Mouse (Mus musculus): ENCODE results near the gene Drc7. TPM values are rescaled to one million over a fixed set of nuclear protein-coding genes. Genes with fewer than 3 reads are reported as not detected.

Gene Drc7
- 0.35 and 0.39 TPM in 2 replicates for polyA plus RNA-seq (2015; fragmentation: Nextera tagmentation; extraction: Ambion mirVana)

DNA sequence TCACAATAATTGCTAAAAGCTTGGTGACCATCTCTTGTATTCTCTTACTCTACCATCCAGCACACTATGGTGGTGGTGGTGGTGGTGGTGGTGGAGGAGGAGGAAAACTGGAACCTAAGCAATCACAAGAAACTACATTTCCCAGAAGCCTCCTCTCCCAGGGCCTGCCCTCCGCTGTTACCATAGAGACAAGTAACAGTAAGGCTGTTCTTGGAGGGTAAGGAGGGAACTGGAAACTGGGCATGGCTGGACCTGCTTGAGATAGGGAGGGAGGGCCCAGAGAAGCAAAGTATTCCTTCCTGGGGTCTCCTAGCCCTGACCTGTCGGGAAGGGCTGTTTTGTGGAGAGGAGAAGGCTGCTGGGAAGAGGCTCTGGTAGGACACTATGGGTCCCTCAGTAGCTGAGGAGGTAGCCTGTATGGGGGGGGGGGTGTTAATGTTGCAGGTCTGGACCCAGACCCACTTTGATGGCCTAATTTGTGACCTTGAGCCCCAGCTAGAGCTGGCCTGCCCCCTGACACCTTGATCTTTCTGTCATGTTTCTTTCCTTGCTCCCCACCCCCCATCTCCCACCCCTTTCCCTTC, at the start of gene Drc7:
TSS of gene Drc7 (plus strand) at position 177 of the 584 bp plus-strand sequence.
- no peak within 1 kb of the TSS for H3K4me2 ChIP-seq
- ATAC-seq (ENCODE audit: insufficient read depth) = peak; percentile 29; the same call in 1 of the 2 replicates
- no peaks in the 10 kb centered on the region for H3K9me3 ChIP-seq (replicated peaks)
- peaks cover 46% of the 10 kb centered on the region for H3K4me1 ChIP-seq (replicated peaks)
- no peaks in the 10 kb centered on the region for H3K36me3 ChIP-seq (replicated peaks)
- no peaks in the 10 kb centered on the region for H3K27me3 ChIP-seq
- 23% methylated on average over 2 of the region's 2 CpGs for WGBS (ENCODE audit: insufficient replicate concordance)
- no peak within 1 kb of the TSS for H3K9ac ChIP-seq
- H3K4me3 ChIP-seq (replicated peaks) = no peak within 1 kb of the TSS
- H3K27ac ChIP-seq (replicated peaks) = no peak within 1 kb of the TSS

DNA sequence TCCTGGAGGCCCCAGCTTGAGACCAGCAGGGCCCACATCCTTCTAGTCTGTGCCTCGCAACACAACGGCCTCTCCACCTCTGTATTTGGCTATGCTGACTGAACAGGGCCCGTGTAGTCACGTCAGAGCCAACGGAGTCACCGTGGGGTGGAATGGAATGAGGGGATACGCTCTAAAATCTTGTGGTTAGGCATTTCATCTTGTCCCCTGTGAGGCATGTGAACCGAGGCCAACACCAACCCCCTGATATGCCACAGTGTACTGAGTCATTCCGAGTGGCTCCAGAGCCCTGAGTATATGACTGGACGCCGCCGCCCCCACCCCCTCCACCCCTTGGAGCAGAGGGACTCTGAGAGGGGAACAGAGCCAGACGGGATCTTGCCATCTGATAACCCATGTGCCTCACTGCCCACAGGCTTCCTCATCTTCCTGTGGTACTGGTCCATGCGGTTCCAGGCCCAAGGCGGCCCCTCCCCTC, 42.4 kb upstream of the Drc7 start:
- Histone ChIP-seq H3K9ac (no peak overlapping the region), H3K4me2 (no peak overlapping the region), H3K27me3 (no peaks in the 10 kb centered on the region), H3K36me3 (replicated peaks) (peaks cover 80% of the 10 kb centered on the region), H3K4me3 (replicated peaks) (no peak overlapping the region), H3K9me3 (replicated peaks) (no peaks in the 10 kb centered on the region), H3K27ac (replicated peaks) (no peak overlapping the region), H3K4me1 (replicated peaks) (peaks cover 14% of the 10 kb centered on the region)
- WGBS (ENCODE audit: insufficient replicate concordance) = 49% methylated on average over 15 of the region's 15 CpGs
- peak; percentile 11; the same call in 1 of the 2 replicates for ATAC-seq (ENCODE audit: insufficient read depth)

DNA sequence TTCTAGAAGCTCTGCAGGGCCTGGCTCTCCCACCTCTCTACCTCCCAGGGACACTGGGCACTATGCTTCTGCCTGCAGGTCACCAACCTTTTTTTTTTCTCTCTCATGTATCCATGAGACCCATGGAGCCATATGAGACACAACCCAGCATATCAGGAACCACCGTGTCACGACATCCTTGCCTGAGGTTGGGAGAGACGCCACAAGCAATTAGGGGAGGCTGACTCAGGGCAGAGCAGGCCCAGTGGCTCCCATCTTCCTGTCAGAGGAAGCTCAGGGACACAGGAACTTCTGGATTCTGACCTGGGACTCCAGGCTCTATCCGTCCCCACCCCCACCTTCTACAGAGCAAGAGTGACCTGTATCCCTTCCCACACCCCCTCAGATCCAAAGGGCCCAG, 39.0 kb upstream of the Drc7 start:
- Histone ChIP-seq H3K4me1 (replicated peaks) (peaks cover 21% of the 10 kb centered on the region), H3K4me2 (no peak overlapping the region), H3K27ac (replicated peaks) (no peak overlapping the region), H3K4me3 (replicated peaks) (no peak overlapping the region), H3K9ac (no peak overlapping the region), H3K27me3 (peaks cover 4% of the 10 kb centered on the region; the same call in 1 of the 2 replicates), H3K9me3 (replicated peaks) (no peaks in the 10 kb centered on the region), H3K36me3 (replicated peaks) (peaks cover 46% of the 10 kb centered on the region)
- WGBS (ENCODE audit: insufficient replicate concordance) = 58% methylated on average over 4 of the region's 4 CpGs
- ATAC-seq (ENCODE audit: insufficient read depth) = no peak

DNA sequence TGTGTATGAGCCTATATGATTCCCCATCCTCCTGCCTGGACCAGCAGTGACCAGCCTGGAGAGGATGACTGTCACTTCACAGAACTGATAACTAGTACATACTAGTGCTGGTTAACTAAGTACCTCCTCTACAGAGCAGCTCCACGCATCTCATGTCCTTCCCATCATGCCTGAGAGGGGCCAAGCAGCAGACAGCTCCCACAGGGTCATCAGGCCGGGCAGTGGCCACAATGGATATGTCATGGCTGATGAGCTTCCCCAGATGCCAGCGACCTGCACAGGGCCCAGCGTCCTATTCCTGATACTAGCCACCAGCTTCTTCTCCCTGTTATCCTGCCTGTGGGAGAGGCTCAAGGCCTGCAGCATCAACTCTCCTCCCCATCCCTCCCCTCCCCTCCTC, 38.2 kb upstream of the Drc7 start:
- H3K36me3 ChIP-seq (replicated peaks) = peaks cover 38% of the 10 kb centered on the region
- H3K4me1 ChIP-seq (replicated peaks) = peaks cover 19% of the 10 kb centered on the region
- no peaks in the 10 kb centered on the region for H3K9me3 ChIP-seq (replicated peaks)
- no peak overlapping the region for H3K27ac ChIP-seq (replicated peaks)
- H3K4me2 ChIP-seq = no peak overlapping the region
- no peak for ATAC-seq (ENCODE audit: insufficient read depth)
- H3K27me3 ChIP-seq = peaks cover 4% of the 10 kb centered on the region; the same call in 1 of the 2 replicates
- H3K9ac ChIP-seq = no peak overlapping the region
- H3K4me3 ChIP-seq (replicated peaks) = no peak overlapping the region
- 45% methylated on average over 4 of the region's 4 CpGs for WGBS (ENCODE audit: insufficient replicate concordance)

DNA sequence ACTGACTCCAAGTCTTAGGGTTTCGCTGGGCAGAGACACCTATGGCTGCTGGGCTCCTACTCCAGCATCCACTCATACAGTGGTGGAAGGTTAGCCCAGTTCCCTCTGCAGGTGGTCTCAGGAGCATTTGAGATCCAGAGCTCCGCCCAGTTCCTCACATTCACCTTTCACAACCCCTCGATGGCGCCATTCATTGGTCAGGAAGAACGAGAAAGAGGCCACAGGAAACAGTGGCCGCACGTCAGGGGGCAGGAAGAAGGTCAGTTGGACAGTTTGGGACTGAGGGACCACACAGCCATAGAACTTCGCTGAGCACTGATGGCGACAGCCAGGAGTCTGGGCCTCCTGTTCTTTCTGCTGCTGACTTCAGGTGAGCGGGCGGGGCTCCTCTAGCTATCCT, 37.5 kb upstream of the Drc7 start, which contains the start of gene Adgrg3:
TSS of gene Adgrg3 (plus strand) at position 242 of the 400 bp plus-strand sequence.
- WGBS (ENCODE audit: insufficient replicate concordance) = 34% methylated on average over 11 of the region's 11 CpGs
- Histone ChIP-seq H3K36me3 (replicated peaks) (peaks cover 30% of the 10 kb centered on the region), H3K27me3 (peaks cover 4% of the 10 kb centered on the region; the same call in 1 of the 2 replicates), H3K4me2 (peak within 1 kb of the TSS; percentile 25), H3K4me3 (replicated peaks) (peak within 1 kb of the TSS; percentile 31), H3K9ac (no peak within 1 kb of the TSS), H3K4me1 (replicated peaks) (peaks cover 16% of the 10 kb centered on the region), H3K9me3 (replicated peaks) (no peaks in the 10 kb centered on the region), H3K27ac (replicated peaks) (no peak within 1 kb of the TSS)
- ATAC-seq (ENCODE audit: insufficient read depth) = no peak

DNA sequence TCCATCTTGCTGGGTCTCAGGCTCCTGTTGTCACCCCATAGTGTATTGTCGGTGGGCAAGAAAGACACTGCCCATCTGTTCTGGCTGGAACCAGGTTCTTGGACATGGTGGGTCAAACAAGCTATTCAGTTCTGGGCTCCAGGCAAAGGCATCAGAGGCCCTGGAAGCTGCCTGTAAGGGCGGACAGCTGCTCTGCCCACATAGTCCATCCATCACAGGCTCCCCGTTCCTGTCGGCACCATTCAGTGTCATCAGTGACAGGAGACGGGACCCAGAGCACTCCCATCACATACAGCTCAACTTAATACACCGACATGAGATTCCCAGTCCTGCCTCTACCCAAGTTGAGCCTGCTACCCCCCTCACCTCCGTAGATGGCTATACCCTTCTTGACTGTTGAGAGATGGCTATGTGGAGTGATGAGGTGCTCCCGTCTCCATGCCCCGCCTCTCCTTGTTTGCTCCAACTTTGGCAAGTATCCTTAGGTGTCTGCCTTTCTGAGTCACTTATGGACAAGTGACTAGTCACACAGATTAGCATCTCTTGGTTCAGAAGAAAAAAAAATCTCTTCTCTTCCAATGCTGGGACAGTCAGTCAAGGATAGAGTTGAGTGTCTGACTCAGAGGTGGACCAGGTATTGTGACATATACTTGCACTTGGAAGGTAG, 36.8 kb upstream of the Drc7 start:
- Histone ChIP-seq H3K36me3 (replicated peaks) (peaks cover 23% of the 10 kb centered on the region), H3K9me3 (replicated peaks) (no peaks in the 10 kb centered on the region), H3K4me3 (replicated peaks) (peak overlapping the region; percentile 31), H3K9ac (no peak overlapping the region), H3K4me2 (peak overlapping the region; percentile 25), H3K27ac (replicated peaks) (no peak overlapping the region), H3K27me3 (peaks cover 4% of the 10 kb centered on the region; the same call in 1 of the 2 replicates), H3K4me1 (replicated peaks) (peaks cover 16% of the 10 kb centered on the region)
- no peak for ATAC-seq (ENCODE audit: insufficient read depth)
- WGBS (ENCODE audit: insufficient replicate concordance) = 64% methylated on average over 9 of the region's 9 CpGs

DNA sequence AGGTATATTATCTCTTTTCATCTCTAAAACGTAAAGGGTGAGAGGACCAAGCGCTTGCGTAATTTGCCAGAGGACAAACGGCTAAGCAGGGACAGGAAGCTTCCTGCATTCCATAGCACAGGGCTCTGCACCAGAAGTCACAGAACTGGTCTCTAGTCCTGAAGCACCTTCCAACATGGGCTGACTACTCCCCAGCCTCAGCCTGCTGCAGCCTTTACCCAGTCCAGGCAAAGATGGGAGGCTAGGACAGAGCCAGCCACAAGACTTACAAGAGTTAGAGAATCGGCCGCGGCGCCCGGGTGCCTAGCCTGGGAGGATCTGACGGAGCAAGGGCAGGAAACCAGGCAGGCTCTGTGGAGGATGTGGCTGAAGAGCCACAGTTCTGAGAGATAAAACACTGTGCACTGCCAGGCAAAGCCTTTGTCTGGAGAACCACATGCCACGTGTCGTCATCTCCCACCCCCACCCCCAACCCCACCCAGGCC, 34.6 kb upstream of the Drc7 start:
- H3K4me1 ChIP-seq (replicated peaks) = peaks cover 16% of the 10 kb centered on the region
- 8% methylated on average over 12 of the region's 12 CpGs for WGBS (ENCODE audit: insufficient replicate concordance)
- H3K9me3 ChIP-seq (replicated peaks) = no peaks in the 10 kb centered on the region
- H3K4me2 ChIP-seq = peak overlapping the region; percentile 44
- peak; percentile 17; the same call in 1 of the 2 replicates for ATAC-seq (ENCODE audit: insufficient read depth)
- peaks cover 4% of the 10 kb centered on the region; the same call in 1 of the 2 replicates for H3K27me3 ChIP-seq
- H3K36me3 ChIP-seq (replicated peaks) = peaks cover 1% of the 10 kb centered on the region; the same call in 1 of the 2 replicates
- H3K27ac ChIP-seq (replicated peaks) = peak overlapping the region; percentile 42; the same call in 1 of the 2 replicates
- no peak overlapping the region for H3K9ac ChIP-seq
- H3K4me3 ChIP-seq (replicated peaks) = peak overlapping the region; percentile 20

DNA sequence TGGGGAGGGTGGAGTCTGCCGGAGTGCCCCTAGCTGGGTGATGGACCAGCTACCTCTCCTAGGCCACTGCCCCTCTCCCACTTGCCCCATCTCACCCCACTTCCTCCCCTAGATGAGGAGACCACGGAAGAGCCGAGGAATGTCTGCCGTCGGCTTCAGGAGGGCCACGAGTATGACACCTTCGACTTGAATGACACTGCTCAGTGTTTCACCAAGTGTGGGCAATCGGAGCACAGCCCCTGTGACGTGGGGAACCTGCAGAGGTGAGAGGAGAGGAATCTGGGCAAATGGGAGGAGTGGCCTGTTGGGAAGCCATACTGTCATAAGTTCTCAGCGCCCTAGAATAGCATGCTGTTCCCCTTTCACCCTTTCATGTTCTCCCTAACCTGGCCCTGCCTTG, 34.1 kb upstream of the Drc7 start:
- peak overlapping the region; percentile 20; the same call in 1 of the 2 replicates for H3K4me3 ChIP-seq (replicated peaks)
- H3K4me1 ChIP-seq (replicated peaks) = peaks cover 16% of the 10 kb centered on the region
- peaks cover 4% of the 10 kb centered on the region; the same call in 1 of the 2 replicates for H3K27me3 ChIP-seq
- H3K27ac ChIP-seq (replicated peaks) = no peak overlapping the region
- no peaks in the 10 kb centered on the region for H3K36me3 ChIP-seq (replicated peaks)
- ATAC-seq (ENCODE audit: insufficient read depth) = no peak
- no peak overlapping the region for H3K9ac ChIP-seq
- 13% methylated on average over 10 of the region's 10 CpGs for WGBS (ENCODE audit: insufficient replicate concordance)
- H3K4me2 ChIP-seq = peak overlapping the region; percentile 44
- H3K9me3 ChIP-seq (replicated peaks) = no peaks in the 10 kb centered on the region

DNA sequence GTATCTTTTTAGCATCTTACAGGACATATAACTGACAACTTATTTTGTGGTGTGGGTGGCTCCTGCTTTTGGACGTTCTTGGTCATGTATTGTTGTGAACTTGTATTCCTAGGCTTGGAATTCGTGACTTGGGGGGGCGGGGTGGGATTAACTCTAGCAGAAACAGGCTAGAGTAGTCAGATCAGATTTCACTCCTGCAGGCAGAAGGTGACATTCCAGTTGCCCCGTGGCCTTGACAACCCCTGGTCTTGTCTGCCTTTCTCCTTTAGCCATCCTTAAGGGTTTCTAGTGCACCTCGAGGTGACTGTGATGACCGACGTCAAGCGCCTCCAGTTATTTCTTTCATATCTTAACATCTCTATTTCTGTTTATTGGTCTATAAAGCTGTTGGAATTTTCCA, 31.7 kb upstream of the Drc7 start:
- Histone ChIP-seq H3K4me2 (no peak overlapping the region), H3K9ac (no peak overlapping the region), H3K9me3 (replicated peaks) (no peaks in the 10 kb centered on the region), H3K27ac (replicated peaks) (no peak overlapping the region), H3K4me3 (replicated peaks) (no peak overlapping the region), H3K36me3 (replicated peaks) (no peaks in the 10 kb centered on the region), H3K4me1 (replicated peaks) (peaks cover 7% of the 10 kb centered on the region), H3K27me3 (peaks cover 4% of the 10 kb centered on the region; the same call in 1 of the 2 replicates)
- whole genome bisulfite sequencing (ENCODE audit: insufficient replicate concordance) = 45% methylated on average over 8 of the region's 8 CpGs
- ATAC-seq (ENCODE audit: insufficient read depth) = no peak

DNA sequence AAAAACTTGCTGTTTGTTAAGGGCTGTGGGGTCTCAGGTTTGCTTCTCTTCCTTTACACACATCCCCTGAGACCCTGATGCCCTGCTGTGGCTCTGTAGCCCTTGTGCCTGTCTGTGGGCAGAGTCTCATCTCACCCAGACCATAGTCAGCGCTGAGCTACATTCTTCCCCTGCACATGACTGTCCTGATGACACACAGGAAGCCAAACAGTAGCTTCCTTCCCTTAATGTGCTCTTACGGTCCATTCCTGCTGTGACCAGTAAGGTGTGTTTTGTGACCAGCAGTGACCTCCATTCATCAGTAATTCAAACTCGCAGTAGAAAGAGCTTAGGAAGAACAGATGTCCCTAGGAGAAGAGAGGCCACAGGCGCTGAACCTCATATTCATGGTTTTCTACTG, 30.5 kb upstream of the Drc7 start:
- Histone ChIP-seq H3K4me3 (replicated peaks) (no peak overlapping the region), H3K4me2 (no peak overlapping the region), H3K27ac (replicated peaks) (no peak overlapping the region), H3K9ac (no peak overlapping the region), H3K9me3 (replicated peaks) (no peaks in the 10 kb centered on the region), H3K27me3 (peaks cover 4% of the 10 kb centered on the region; the same call in 1 of the 2 replicates), H3K36me3 (replicated peaks) (no peaks in the 10 kb centered on the region), H3K4me1 (replicated peaks) (peaks cover 7% of the 10 kb centered on the region)
- 55% methylated on average over 4 of the region's 4 CpGs for WGBS (ENCODE audit: insufficient replicate concordance)
- no peak for ATAC-seq (ENCODE audit: insufficient read depth)

DNA sequence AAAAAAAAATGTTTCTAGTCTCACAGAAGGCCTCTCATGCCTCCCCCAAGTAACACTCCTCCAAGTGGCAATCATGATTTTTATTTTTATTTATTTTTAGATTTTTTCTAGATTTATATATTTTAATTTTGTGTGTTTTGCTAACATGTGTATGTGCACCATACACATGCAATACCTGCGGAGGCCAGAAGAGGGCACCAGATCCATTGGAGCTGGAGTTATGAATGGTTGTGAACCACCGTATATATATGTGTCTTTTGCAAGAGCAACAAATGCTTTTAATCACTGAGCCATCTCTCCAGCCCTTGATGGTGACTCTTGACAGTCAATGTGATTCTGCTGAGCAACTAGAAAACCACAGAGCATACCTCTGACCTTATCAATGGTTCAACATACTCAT, 29.5 kb upstream of the Drc7 start:
- Histone ChIP-seq H3K9ac (no peak overlapping the region), H3K27ac (replicated peaks) (no peak overlapping the region), H3K27me3 (peaks cover under 1% of the 10 kb centered on the region; the same call in 1 of the 2 replicates), H3K4me2 (no peak overlapping the region), H3K9me3 (replicated peaks) (no peaks in the 10 kb centered on the region), H3K36me3 (replicated peaks) (no peaks in the 10 kb centered on the region), H3K4me3 (replicated peaks) (no peak overlapping the region), H3K4me1 (replicated peaks) (peaks cover 5% of the 10 kb centered on the region)
- WGBS (ENCODE audit: insufficient replicate concordance) = 73% methylated on average over 2 of the region's 2 CpGs
- no peak for ATAC-seq (ENCODE audit: insufficient read depth)

Data from liver, embryonic 15.5 days (tissue).